Mouse (Mus musculus) testis, adult 10 weeks (tissue): ENCODE measurements around the gene Adamtsl2. TPM values are rescaled to one million over a fixed set of nuclear protein-coding genes. Genes with fewer than 3 reads are reported as not detected.

Experiments
- polyA plus RNA-seq: library from polyadenylated mRNA; stranded (reverse); fragments of 350-450 nt; fragmentation: Illumina TruSeq; extraction: RNeasy Lipid Tissue Mini Kit (QIAGEN cat#74804); gene quantifications from one replicate; pipeline ENCODE4 v1.2.3, GENCODE M21; 2014; ENCODE audit warnings: low read depth, low replicate concordance

Adamtsl2 gene
- not detected for polyA plus RNA-seq

GRCm38 (mm10) chr2:27079152-27079584 lies at the start of gene Adamtsl2:
Gene Adamtsl2, plus strand, starts transcription at chr2:27079379.

GRCm38 (mm10) chr2:27071978-27072377 lies 7.2 kb upstream of the Adamtsl2 start, which contains the start of gene Mymk:
Gene Mymk, minus strand, starts transcription at chr2:27072179.

GRCm38 (mm10) chr2:27141950-27142693 lies 62.9 kb downstream of the Adamtsl2 start, which contains the start of gene Fam163b:
Gene Fam163b, minus strand, starts transcription at chr2:27142491.

Other genes starting within 250 kb of the Adamtsl2 start
- 0.94 TPM for gene Abo, start 214.4 kb upstream of the Adamtsl2 start, polyA plus RNA-seq
- gene Surf6, start 176.5 kb upstream of the Adamtsl2 start, polyA plus RNA-seq, result 5.9 TPM
- 5.3 TPM for gene Med22, start 168.7 kb upstream of the Adamtsl2 start, polyA plus RNA-seq
- gene Rpl7a, start 168.6 kb upstream of the Adamtsl2 start, polyA plus RNA-seq, result 24.2 TPM
- 4.6 TPM for gene Surf2, start 163.0 kb upstream of the Adamtsl2 start, polyA plus RNA-seq
- gene Surf1, start 162.8 kb upstream of the Adamtsl2 start, polyA plus RNA-seq, result 13.2 TPM
- 59.1 TPM for gene Surf4, start 145.5 kb upstream of the Adamtsl2 start, polyA plus RNA-seq
- gene Stkld1, start 145.3 kb upstream of the Adamtsl2 start, polyA plus RNA-seq, result 114 TPM
- 27.9 TPM for gene Rexo4, start 115.0 kb upstream of the Adamtsl2 start, polyA plus RNA-seq
- not detected for gene Adamts13, start 106.0 kb upstream of the Adamtsl2 start, polyA plus RNA-seq
- gene Cacfd1, start 69.5 kb upstream of the Adamtsl2 start, polyA plus RNA-seq, result 5.6 TPM
- gene Slc2a6, start 51.4 kb upstream of the Adamtsl2 start, polyA plus RNA-seq, result not detected
- gene Mymk, start 7.2 kb upstream of the Adamtsl2 start, polyA plus RNA-seq, result not detected
- not detected for gene Fam163b, start 63.1 kb downstream of the Adamtsl2 start, polyA plus RNA-seq
- gene Dbh, start 85.9 kb downstream of the Adamtsl2 start, polyA plus RNA-seq, result not detected
- 0.34 TPM for gene Sardh, start 169.0 kb downstream of the Adamtsl2 start, polyA plus RNA-seq